In genomic region chr13:24093108-24093507, GRCm38 (mm10) we compare ENCODE assay signal across 22 mouse cellular contexts.
"Had no signal": no experiment of that assay in that cellular context is flagged by ENCODE, and none has a peak within 500 bp of the region (broad histone marks: within the 10 kb centered on the region; RNA-seq: fewer than 3 reads in every experiment).

No protein-coding gene starts in this region.

- DNase-seq: gastrocnemius, postnatal 14 days; gastrocnemius, postnatal 36 days; heart, adult 18-20 months; heart, postnatal 14 days; heart, postnatal 36 days; kidney, adult 8-10 months; kidney, postnatal 25 days; kidney, postnatal 4 days; liver; liver, embryonic 13.5 days had no signal

- H3K36me3 ChIP-seq: heart, embryonic 13.5 days; heart, embryonic 15.5 days; hindbrain, embryonic 13.5 days; hindbrain, embryonic 15.5 days; limb, embryonic 10.5 days; liver, embryonic 13.5 days; liver, embryonic 15.5 days had no signal

- H3K4me3 ChIP-seq: heart, embryonic 13.5 days; heart, embryonic 15.5 days; hindbrain, embryonic 13.5 days; hindbrain, embryonic 15.5 days; kidney, embryonic 15.5 days; layer of hippocampus, adult 2 months; left cerebral cortex, adult 2 months; limb, embryonic 10.5 days; limb, embryonic 12.5 days; liver, embryonic 13.5 days; liver, embryonic 15.5 days had no signal

- H3K27me3 ChIP-seq: hindbrain, embryonic 13.5 days; hindbrain, embryonic 15.5 days; kidney, embryonic 15.5 days; limb, embryonic 12.5 days; liver, embryonic 13.5 days; liver, embryonic 15.5 days had no signal

- H3K4me1 ChIP-seq: heart, embryonic 13.5 days; heart, embryonic 15.5 days; hindbrain, embryonic 13.5 days; hindbrain, embryonic 15.5 days; kidney, embryonic 15.5 days; limb, embryonic 10.5 days; limb, embryonic 12.5 days; liver, embryonic 15.5 days had no signal

- H3K9ac ChIP-seq: heart, embryonic 13.5 days; heart, embryonic 15.5 days; hindbrain, embryonic 13.5 days; hindbrain, embryonic 15.5 days; kidney, embryonic 15.5 days; limb, embryonic 12.5 days; liver, embryonic 13.5 days; liver, embryonic 15.5 days had no signal

- H3K27ac ChIP-seq: heart, embryonic 13.5 days; heart, embryonic 15.5 days; hindbrain, embryonic 13.5 days; hindbrain, embryonic 15.5 days; hindbrain, postnatal 0 days; kidney, embryonic 15.5 days; kidney, postnatal 0 days; layer of hippocampus, adult 2 months; left cerebral cortex, adult 2 months; limb, embryonic 10.5 days; limb, embryonic 12.5 days; liver, embryonic 13.5 days; liver, embryonic 15.5 days had no signal
